8 mouse cellular contexts compared by ENCODE assay signal in the genomic region with DNA sequence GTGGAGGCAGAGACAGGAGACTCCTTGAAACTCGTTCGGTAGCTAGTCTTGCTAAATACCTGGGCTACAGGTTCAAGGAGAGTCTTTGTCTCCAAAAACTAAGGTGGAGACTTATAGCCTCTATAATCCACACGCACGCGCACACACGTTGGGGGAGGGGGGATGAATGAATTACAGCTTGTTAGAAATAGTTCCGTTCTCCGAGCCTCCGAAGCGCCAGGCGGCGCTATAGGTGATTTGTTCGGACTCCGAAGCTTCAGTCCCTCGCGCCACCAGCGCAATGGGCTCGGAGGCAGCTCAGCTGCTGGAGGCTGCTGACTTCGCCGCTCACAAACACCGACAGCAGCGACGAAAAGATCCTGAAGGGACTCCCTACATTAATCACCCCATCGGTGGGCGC. TPM values are rescaled to one million over a fixed set of nuclear protein-coding genes. Genes with fewer than 3 reads are reported as not detected.
DNase-seq lines count a peak whose midpoint lies in the region; ATAC-seq and TF ChIP-seq lines count a peak whose summit lies in the region.

A gene (plus strand): TSS at position 247 of the 400 bp plus-strand sequence.

- peaks cover 50% of the 10 kb centered on the region for H3K4me1 ChIP-seq in heart, embryonic 12.5 days (replicated peaks)
- H3K4me1 ChIP-seq in kidney, postnatal 0 days (replicated peaks; ENCODE audit: insufficient read depth, low read length): peaks cover 23% of the 10 kb centered on the region
- peaks cover 30% of the 10 kb centered on the region for H3K4me1 ChIP-seq in liver, embryonic 11.5 days (replicated peaks; ENCODE audit: control insufficient read depth, insufficient read depth, low read length)
- H3K4me1 ChIP-seq in stomach, embryonic 14.5 days (ENCODE audit: control insufficient read depth, insufficient read depth, low read length): peaks cover 24% of the 10 kb centered on the region; the same call in 1 of the 2 replicates

- peak; percentile 96 for DNase-seq in CD4-positive helper T cell, adult 2 months (ENCODE audit: low read depth, low spot score)
- peak; percentile 89 for DNase-seq in brain, embryonic 18.5 days (ENCODE audit: low read depth, low spot score)
- peak; percentile 95 for DNase-seq in kidney, postnatal 0 days (ENCODE audit: low spot score)
- peak; percentile 89 for DNase-seq in liver, embryonic 11.5 days (ENCODE audit: low spot score)
- DNase-seq in naive thymus-derived CD4-positive, alpha-beta T cell, adult 2 months (ENCODE audit: low read depth): peak; percentile 99

- peak within 1 kb of the TSS; percentile 69 for H3K4me3 ChIP-seq in heart, embryonic 12.5 days
- H3K4me3 ChIP-seq in kidney, postnatal 0 days (replicated peaks; ENCODE audit: low read depth, low read length): peak within 1 kb of the TSS; percentile 48
- peak within 1 kb of the TSS; percentile 54 for H3K4me3 ChIP-seq in liver, embryonic 11.5 days (ENCODE audit: low read depth, low read length)
- H3K4me3 ChIP-seq in stomach, embryonic 14.5 days (ENCODE audit: low read depth, low read length): peak within 1 kb of the TSS; percentile 51

- peak within 1 kb of the TSS; percentile 64; the same call in 1 of the 2 replicates for H3K27ac ChIP-seq in heart, embryonic 12.5 days (ENCODE audit: poor library complexity, severe bottlenecking)
- peak within 1 kb of the TSS; percentile 73 for H3K27ac ChIP-seq in kidney, postnatal 0 days
- H3K27ac ChIP-seq in liver, embryonic 11.5 days (ENCODE audit: low read depth, low read length): no peak within 1 kb of the TSS
- H3K27ac ChIP-seq in stomach, embryonic 14.5 days (ENCODE audit: low read length): no peak within 1 kb of the TSS

- H3K36me3 ChIP-seq in heart, embryonic 12.5 days: peaks cover 4% of the 10 kb centered on the region; the same call in 1 of the 2 replicates
- H3K36me3 ChIP-seq in kidney, postnatal 0 days (ENCODE audit: insufficient read depth, low read length): no peaks in the 10 kb centered on the region
- H3K36me3 ChIP-seq in liver, embryonic 11.5 days (ENCODE audit: control insufficient read depth, insufficient read depth, low read length): no peaks in the 10 kb centered on the region
- no peaks in the 10 kb centered on the region; the same call in 1 of the 2 replicates for H3K36me3 ChIP-seq in stomach, embryonic 14.5 days (ENCODE audit: control insufficient read depth, insufficient read depth, low read length)

- WGBS in heart, embryonic 12.5 days: under 1% methylated on average over 25 of the region's 25 CpGs
- WGBS in kidney, postnatal 0 days: 1% methylated on average over 25 of the region's 25 CpGs
- WGBS in liver, embryonic 11.5 days: under 1% methylated on average over 25 of the region's 25 CpGs
- WGBS in stomach, embryonic 14.5 days: 1% methylated on average over 25 of the region's 25 CpGs

- peak within 1 kb of the TSS; percentile 77 for H3K4me2 ChIP-seq in heart, embryonic 12.5 days
- H3K4me2 ChIP-seq in kidney, postnatal 0 days (ENCODE audit: low read length): peak within 1 kb of the TSS; percentile 67
- peak within 1 kb of the TSS; percentile 93 for H3K4me2 ChIP-seq in liver, embryonic 11.5 days
- H3K4me2 ChIP-seq in stomach, embryonic 14.5 days (replicated peaks; ENCODE audit: low read depth, low read length): peak within 1 kb of the TSS; percentile 95

- ATAC-seq in erythroid progenitor cell, adult 5-6 weeks (replicated peaks; ENCODE audit: low FRiP score, poor library complexity, severe bottlenecking): peak; percentile 65
- no peak for ATAC-seq in heart, embryonic 12.5 days (ENCODE audit: insufficient number of reproducible peaks, low FRiP score)
- peak; percentile 7 for ATAC-seq in kidney, postnatal 0 days (replicated peaks; ENCODE audit: low FRiP score, low read depth)
- peak; percentile 44 for ATAC-seq in liver, embryonic 11.5 days (replicated peaks; ENCODE audit: low FRiP score)
- peak; percentile 14; the same call in 1 of the 2 replicates for ATAC-seq in stomach, embryonic 14.5 days (ENCODE audit: insufficient number of reproducible peaks, insufficient read depth, low FRiP score, low read depth)

- TF ChIP-seq CTCF in kidney, postnatal 0 days (IDR thresholded peaks at IDR 0.05; ENCODE audit: low read depth): peak; percentile 87

- H3K9me3 ChIP-seq in heart, embryonic 12.5 days (replicated peaks): 0 out of 2 replicates have a peak, but pooled peaks cover 4% of the 10 kb centered on the region
- no peaks in the 10 kb centered on the region for H3K9me3 ChIP-seq in kidney, postnatal 0 days (replicated peaks; ENCODE audit: low read length)
- no peaks in the 10 kb centered on the region for H3K9me3 ChIP-seq in liver, embryonic 11.5 days (ENCODE audit: control insufficient read depth, low read length)
- no peaks in the 10 kb centered on the region for H3K9me3 ChIP-seq in stomach, embryonic 14.5 days (ENCODE audit: control insufficient read depth, low read depth, low read length)

- H3K27me3 ChIP-seq in heart, embryonic 12.5 days (replicated peaks): no peaks in the 10 kb centered on the region
- H3K27me3 ChIP-seq in kidney, postnatal 0 days (ENCODE audit: insufficient read depth, low read length): no peaks in the 10 kb centered on the region
- H3K27me3 ChIP-seq in liver, embryonic 11.5 days (replicated peaks; ENCODE audit: control insufficient read depth, insufficient read depth, low read length): no peaks in the 10 kb centered on the region
- no peaks in the 10 kb centered on the region for H3K27me3 ChIP-seq in stomach, embryonic 14.5 days (ENCODE audit: control insufficient read depth, insufficient read depth, low read length)

- H3K9ac ChIP-seq in heart, embryonic 12.5 days: peak within 1 kb of the TSS; percentile 92
- H3K9ac ChIP-seq in kidney, postnatal 0 days (ENCODE audit: low read depth, low read length): peak within 1 kb of the TSS; percentile 78
- peak within 1 kb of the TSS; percentile 72 for H3K9ac ChIP-seq in liver, embryonic 11.5 days (ENCODE audit: low read depth, low read length)
- H3K9ac ChIP-seq in stomach, embryonic 14.5 days (replicated peaks; ENCODE audit: low read depth, low read length): peak within 1 kb of the TSS; percentile 77

RNA-seq across cellular contexts. Expression of the gene that starts here (rescaled TPM):
- total RNA-seq in erythroid progenitor cell, adult 5-6 weeks (2015; ENCODE audit: low replicate concordance): 1.3 and 24.9 TPM in 2 replicates
- total RNA-seq in erythroid progenitor cell, adult 5-6 weeks (2017; ENCODE audit: low replicate concordance): 4.4 TPM in 1 of 2 replicates, not detected in the other
- 14.4 and 15.8 TPM in 2 replicates for polyA plus RNA-seq in heart, embryonic 12.5 days (2016; fragmentation: Nextera tagmentation; extraction: Ambion mirVana)
- 20.2 and 21.5 TPM in 2 replicates for polyA plus RNA-seq in kidney, postnatal 0 days (2015; fragmentation: Nextera tagmentation; extraction: Ambion mirVana)
- 9.7 and 10.5 TPM in 2 replicates for polyA plus RNA-seq in liver, embryonic 11.5 days (2014; fragmentation: Nextera tagmentation; extraction: Ambion mirVana)
- 24.3 and 26.5 TPM in 2 replicates for polyA plus RNA-seq in stomach, embryonic 14.5 days (2014; fragmentation: Nextera tagmentation; extraction: Ambion mirVana)

Comparison
In these comparisons a context has a peak if more than half of its experiments do, and no peak if none do; other contexts are left out.
1. H3K27ac ChIP-seq: peak in heart, embryonic 12.5 days (single experiment) and kidney, postnatal 0 days (single experiment); none in liver, embryonic 11.5 days (single experiment) and stomach, embryonic 14.5 days (single experiment).
2. Peak in every context shown above with its lines, with median percentiles within 50 percentile points of each other: DNase-seq, H3K4me2 ChIP-seq, H3K4me3 ChIP-seq and H3K9ac ChIP-seq.